Mouse (Mus musculus): ENCODE results near the gene Gm5737.

The Gm5737 gene

DNA sequence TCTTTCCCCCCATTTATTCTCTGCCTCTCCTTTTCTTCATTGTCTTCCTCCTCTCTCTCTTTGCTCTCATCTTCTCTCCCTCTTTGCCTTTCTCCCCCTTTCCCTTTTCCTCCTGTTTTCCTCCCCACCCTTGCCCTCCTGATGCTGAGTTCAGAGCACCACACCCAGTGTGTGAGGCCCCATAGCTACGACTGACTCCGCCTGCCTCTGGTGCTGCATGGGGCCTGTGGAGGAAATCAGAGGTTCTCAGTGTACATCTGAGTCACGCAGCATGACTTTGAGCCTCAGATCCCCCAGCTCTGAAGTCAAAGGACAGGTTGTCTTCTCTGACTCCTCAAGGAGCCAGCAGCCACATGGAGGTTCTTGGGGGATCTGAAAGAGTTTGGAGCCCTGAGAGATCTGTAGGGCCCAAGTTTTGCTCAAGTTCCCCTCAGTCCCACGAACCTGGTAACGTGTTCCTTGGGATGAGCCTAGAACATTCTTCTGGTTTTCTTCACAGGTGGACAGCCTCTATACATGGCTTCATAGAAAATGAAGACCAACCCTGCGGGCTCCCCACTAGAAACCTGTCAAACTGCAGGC is at the start of gene Gm5737:
Gm5737 (plus strand) TSS at position 532 of the 582 bp plus-strand sequence.
- Histone ChIP-seq H3K4me1 (replicated peaks; ENCODE audit: low read depth, low read length) (no peaks in the 10 kb centered on the region), H3K36me3 (ENCODE audit: insufficient read depth, low read length) (no peaks in the 10 kb centered on the region), H3K4me3 (replicated peaks; ENCODE audit: low read length) (no peak within 1 kb of the TSS), H3K27me3 (ENCODE audit: insufficient read depth, low read length) (peaks cover 39% of the 10 kb centered on the region), H3K9me3 (ENCODE audit: low read length) (no peaks in the 10 kb centered on the region)
- no peak for TF ChIP-seq POU5F1 (IDR thresholded peaks at IDR 0.05; ENCODE audit: borderline replicate concordance, low read length)
- no peak for TF ChIP-seq NANOG (IDR thresholded peaks at IDR 0.05; ENCODE audit: borderline replicate concordance, low read length)
- TF ChIP-seq CTCF (conservative IDR thresholded peaks at IDR 0.05; ENCODE audit: low read length): no peak

DNA sequence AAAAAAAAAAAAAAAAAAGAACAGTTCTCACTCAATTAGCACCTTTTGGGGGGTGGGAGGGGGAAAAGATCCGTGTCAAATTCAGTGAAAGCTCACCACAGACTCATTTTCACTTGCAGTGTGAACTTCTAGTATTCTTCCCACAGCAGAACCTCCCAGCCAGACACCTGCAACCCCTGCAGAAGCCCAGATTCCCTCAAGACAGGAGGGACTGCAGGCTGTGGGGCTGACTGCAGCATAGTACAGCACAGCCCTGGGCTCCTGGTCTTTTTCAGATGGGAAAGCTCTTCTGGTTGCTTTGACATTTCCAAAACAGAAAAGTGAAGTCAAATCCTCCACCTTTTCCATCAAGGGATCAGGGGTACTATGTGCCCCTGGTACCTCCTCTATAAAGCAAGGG is 44.8 kb upstream of the Gm5737 start:
- H3K27me3 ChIP-seq (ENCODE audit: insufficient read depth, low read length): peaks cover 6% of the 10 kb centered on the region; the same call in 1 of the 2 replicates
- H3K4me1 ChIP-seq (replicated peaks; ENCODE audit: low read depth, low read length): no peaks in the 10 kb centered on the region
- H3K4me3 ChIP-seq (replicated peaks; ENCODE audit: low read length): no peak overlapping the region
- no peaks in the 10 kb centered on the region for H3K36me3 ChIP-seq (ENCODE audit: insufficient read depth, low read length)
- TF ChIP-seq CTCF (conservative IDR thresholded peaks at IDR 0.05; ENCODE audit: low read length) (no peak), POU5F1 (IDR thresholded peaks at IDR 0.05; ENCODE audit: borderline replicate concordance, low read length) (no peak)
- H3K9me3 ChIP-seq (ENCODE audit: low read length): peaks cover 3% of the 10 kb centered on the region; the same call in 1 of the 2 replicates

DNA sequence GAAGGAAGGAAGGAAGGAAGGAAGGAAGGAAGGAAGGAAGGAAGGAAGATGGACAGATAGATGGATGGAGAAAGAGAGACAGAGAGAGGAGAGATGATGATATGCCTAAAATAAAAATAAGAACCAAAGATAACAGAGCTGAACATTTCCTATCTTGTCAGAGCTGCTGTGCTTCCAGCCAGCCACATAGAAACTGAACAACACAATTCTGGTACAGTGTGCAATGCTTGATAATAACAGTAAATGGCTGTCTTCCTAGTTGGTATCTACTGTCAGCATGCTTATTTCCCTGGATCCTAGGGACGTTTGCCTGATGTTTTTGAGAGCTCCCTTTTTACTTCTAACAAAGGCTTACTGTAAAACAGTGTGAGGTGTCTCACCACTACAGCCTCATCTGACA is 40.8 kb upstream of the Gm5737 start:
- H3K4me3 ChIP-seq (replicated peaks; ENCODE audit: low read length): no peak overlapping the region
- H3K36me3 ChIP-seq (ENCODE audit: insufficient read depth, low read length): no peaks in the 10 kb centered on the region
- H3K9me3 ChIP-seq (ENCODE audit: low read length): peaks cover 3% of the 10 kb centered on the region; the same call in 1 of the 2 replicates
- no peaks in the 10 kb centered on the region for H3K4me1 ChIP-seq (replicated peaks; ENCODE audit: low read depth, low read length)
- peaks cover 6% of the 10 kb centered on the region; the same call in 1 of the 2 replicates for H3K27me3 ChIP-seq (ENCODE audit: insufficient read depth, low read length)
- TF ChIP-seq NANOG (IDR thresholded peaks at IDR 0.05; ENCODE audit: borderline replicate concordance, low read length): no peak
- no peak for TF ChIP-seq POU5F1 (IDR thresholded peaks at IDR 0.05; ENCODE audit: borderline replicate concordance, low read length)
- no peak for TF ChIP-seq CTCF (conservative IDR thresholded peaks at IDR 0.05; ENCODE audit: low read length)

DNA sequence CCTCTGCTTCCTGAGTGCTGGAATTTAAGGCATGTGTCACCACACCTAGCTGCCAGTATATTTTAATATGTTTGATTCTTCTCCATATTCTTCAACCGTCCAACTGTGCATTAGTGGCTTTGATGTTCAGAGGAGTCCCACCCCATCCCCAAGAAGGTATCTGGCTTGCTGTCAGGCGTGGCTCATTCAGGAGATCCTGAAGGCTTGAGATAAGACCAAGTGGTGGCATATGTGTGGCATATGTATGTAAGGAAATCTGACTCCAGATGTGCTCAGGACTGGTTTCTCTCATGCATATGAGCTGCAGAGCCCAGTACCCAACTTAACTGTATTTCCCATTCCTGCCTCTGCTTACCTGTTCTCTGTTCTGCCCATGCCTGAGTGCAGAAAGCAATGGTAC is 34.2 kb upstream of the Gm5737 start:
- Histone ChIP-seq H3K4me1 (replicated peaks; ENCODE audit: low read depth, low read length) (no peaks in the 10 kb centered on the region), H3K9me3 (ENCODE audit: low read length) (no peaks in the 10 kb centered on the region), H3K36me3 (ENCODE audit: insufficient read depth, low read length) (no peaks in the 10 kb centered on the region), H3K27me3 (ENCODE audit: insufficient read depth, low read length) (peaks cover 5% of the 10 kb centered on the region; the same call in 1 of the 2 replicates), H3K4me3 (replicated peaks; ENCODE audit: low read length) (no peak overlapping the region)
- TF ChIP-seq CTCF (conservative IDR thresholded peaks at IDR 0.05; ENCODE audit: low read length): no peak
- TF ChIP-seq POU5F1 (IDR thresholded peaks at IDR 0.05; ENCODE audit: borderline replicate concordance, low read length): no peak
- TF ChIP-seq NANOG (IDR thresholded peaks at IDR 0.05; ENCODE audit: borderline replicate concordance, low read length): no peak

DNA sequence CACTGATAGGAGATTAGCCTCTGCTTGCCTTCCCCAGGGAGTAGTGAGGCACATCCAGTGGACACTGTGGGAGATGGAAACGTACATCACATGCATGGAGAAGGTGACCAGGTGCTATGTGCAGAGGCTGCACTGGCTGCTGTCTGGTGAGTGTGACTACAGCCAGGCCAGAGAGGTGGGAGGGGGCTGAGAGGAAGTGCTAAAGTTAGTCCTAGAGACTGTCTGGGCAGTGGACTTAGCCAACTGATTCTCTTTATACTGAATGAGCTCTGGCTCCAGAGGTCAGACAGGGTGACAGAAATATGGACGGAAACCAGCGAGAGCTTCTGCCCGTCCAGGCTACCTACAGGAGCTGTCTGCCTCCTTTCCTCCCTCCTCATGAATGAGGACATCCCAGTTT is 16.6 kb upstream of the Gm5737 start:
- no peaks in the 10 kb centered on the region for H3K4me1 ChIP-seq (replicated peaks; ENCODE audit: low read depth, low read length)
- H3K36me3 ChIP-seq (ENCODE audit: insufficient read depth, low read length): no peaks in the 10 kb centered on the region
- H3K9me3 ChIP-seq (ENCODE audit: low read length): peaks cover 10% of the 10 kb centered on the region
- H3K27me3 ChIP-seq (ENCODE audit: insufficient read depth, low read length): 0 out of 2 replicates have a peak, but pooled peaks cover 6% of the 10 kb centered on the region
- H3K4me3 ChIP-seq (replicated peaks; ENCODE audit: low read length): no peak overlapping the region
- no peak for TF ChIP-seq CTCF (conservative IDR thresholded peaks at IDR 0.05; ENCODE audit: low read length)
- no peak for TF ChIP-seq POU5F1 (IDR thresholded peaks at IDR 0.05; ENCODE audit: borderline replicate concordance, low read length)
- no peak for TF ChIP-seq NANOG (IDR thresholded peaks at IDR 0.05; ENCODE audit: borderline replicate concordance, low read length)

DNA sequence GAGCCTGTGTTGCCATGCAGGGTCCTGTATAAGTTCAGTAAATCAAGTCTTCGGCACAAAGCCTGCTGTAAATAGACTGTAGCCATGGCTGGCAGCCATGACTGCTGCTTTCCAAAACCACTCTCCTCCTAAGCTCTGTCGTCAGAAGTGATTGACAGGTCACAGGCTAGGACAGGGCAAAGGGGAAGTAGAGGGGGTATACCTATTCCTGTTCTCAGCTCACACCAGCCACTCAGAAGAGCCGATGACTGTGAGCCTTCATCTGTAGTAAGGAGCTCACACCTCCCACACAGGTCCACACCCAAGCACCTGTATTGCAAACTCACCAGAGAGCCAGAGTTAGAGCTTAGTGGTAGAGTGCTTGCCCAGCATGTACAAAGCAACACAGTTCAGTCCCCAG is 15.8 kb upstream of the Gm5737 start:
- Histone ChIP-seq H3K4me3 (replicated peaks; ENCODE audit: low read length) (no peak overlapping the region), H3K27me3 (ENCODE audit: insufficient read depth, low read length) (0 out of 2 replicates have a peak, but pooled peaks cover 6% of the 10 kb centered on the region), H3K4me1 (replicated peaks; ENCODE audit: low read depth, low read length) (no peaks in the 10 kb centered on the region), H3K36me3 (ENCODE audit: insufficient read depth, low read length) (no peaks in the 10 kb centered on the region), H3K9me3 (ENCODE audit: low read length) (peaks cover 10% of the 10 kb centered on the region)
- TF ChIP-seq POU5F1 (IDR thresholded peaks at IDR 0.05; ENCODE audit: borderline replicate concordance, low read length): no peak
- TF ChIP-seq NANOG (IDR thresholded peaks at IDR 0.05; ENCODE audit: borderline replicate concordance, low read length): no peak
- TF ChIP-seq CTCF (conservative IDR thresholded peaks at IDR 0.05; ENCODE audit: low read length): no peak

DNA sequence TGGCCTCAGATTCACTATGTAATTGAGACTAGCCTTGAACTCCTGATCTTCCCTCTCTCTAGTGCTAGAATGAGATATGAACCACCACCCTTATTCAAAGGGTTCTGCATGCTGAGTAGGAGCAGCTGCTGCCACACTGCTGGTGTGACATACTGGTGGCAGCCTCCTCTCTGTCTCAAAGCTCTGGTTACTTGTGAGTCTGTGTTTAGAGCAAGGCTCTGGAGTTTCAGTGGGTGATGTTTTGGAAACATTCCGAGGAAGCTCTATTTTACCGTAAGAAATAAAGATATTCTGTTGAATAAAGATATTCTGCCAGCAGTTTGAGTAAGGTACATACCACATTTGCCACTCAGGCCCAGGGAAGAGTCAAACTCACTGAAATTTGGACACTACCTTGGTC is 8.9 kb upstream of the Gm5737 start:
- no peaks in the 10 kb centered on the region for H3K4me1 ChIP-seq (replicated peaks; ENCODE audit: low read depth, low read length)
- H3K27me3 ChIP-seq (ENCODE audit: insufficient read depth, low read length): peaks cover 5% of the 10 kb centered on the region; the same call in 1 of the 2 replicates
- H3K9me3 ChIP-seq (ENCODE audit: low read length): peaks cover 2% of the 10 kb centered on the region; the same call in 1 of the 2 replicates
- H3K4me3 ChIP-seq (replicated peaks; ENCODE audit: low read length): no peak overlapping the region
- no peak for TF ChIP-seq NANOG (IDR thresholded peaks at IDR 0.05; ENCODE audit: borderline replicate concordance, low read length)
- no peaks in the 10 kb centered on the region for H3K36me3 ChIP-seq (ENCODE audit: insufficient read depth, low read length)

DNA sequence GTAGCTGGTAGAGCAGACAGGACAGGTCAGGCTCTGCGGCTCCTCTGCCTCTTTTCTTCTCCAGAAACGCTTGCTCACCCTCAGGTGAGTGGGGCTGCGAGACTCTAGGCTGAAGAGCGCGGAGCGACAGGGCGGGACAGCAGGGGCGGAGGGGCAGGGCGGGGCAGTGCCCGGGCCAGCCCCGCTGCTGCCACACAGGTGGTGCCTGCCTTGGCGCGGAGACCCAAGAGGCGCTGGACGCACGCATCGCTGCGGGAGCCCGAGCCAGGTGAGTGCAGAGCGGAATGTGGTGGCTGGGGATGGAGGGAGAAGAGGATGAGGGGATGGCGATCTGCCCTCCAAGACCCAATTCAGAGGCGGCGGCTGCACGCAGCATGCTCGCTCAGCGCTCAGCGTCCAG is 2.5 kb upstream of the Gm5737 start:
- H3K9me3 ChIP-seq (ENCODE audit: low read length): no peaks in the 10 kb centered on the region
- no peaks in the 10 kb centered on the region for H3K36me3 ChIP-seq (ENCODE audit: insufficient read depth, low read length)
- peak overlapping the region; percentile 79 for H3K4me3 ChIP-seq (replicated peaks; ENCODE audit: low read length)
- no peak for TF ChIP-seq POU5F1 (IDR thresholded peaks at IDR 0.05; ENCODE audit: borderline replicate concordance, low read length)
- no peak for TF ChIP-seq NANOG (IDR thresholded peaks at IDR 0.05; ENCODE audit: borderline replicate concordance, low read length)
- no peak for TF ChIP-seq CTCF (conservative IDR thresholded peaks at IDR 0.05; ENCODE audit: low read length)
- no peaks in the 10 kb centered on the region for H3K4me1 ChIP-seq (replicated peaks; ENCODE audit: low read depth, low read length)
- peaks cover 39% of the 10 kb centered on the region for H3K27me3 ChIP-seq (ENCODE audit: insufficient read depth, low read length)

DNA sequence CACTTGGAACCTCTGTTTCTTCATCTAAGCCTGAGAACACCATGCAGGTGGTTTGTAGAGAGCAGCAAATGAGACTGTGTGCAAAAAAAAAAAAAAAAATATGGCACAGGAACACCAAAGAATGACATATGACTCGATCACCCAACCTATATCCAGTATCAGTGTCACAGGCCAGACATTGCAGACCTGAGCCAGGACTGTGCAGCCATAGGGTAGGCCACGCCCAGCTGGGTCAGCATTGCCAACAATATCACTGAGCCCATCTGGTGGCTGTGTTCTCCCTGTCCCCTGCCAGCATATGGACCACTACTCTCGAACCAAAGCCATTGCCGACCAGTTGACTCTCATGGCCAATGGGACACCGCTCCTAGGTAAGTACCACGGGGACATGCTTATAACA is 5.4 kb downstream of the Gm5737 start:
- Histone ChIP-seq H3K4me1 (replicated peaks; ENCODE audit: low read depth, low read length) (no peaks in the 10 kb centered on the region), H3K36me3 (ENCODE audit: insufficient read depth, low read length) (no peaks in the 10 kb centered on the region), H3K27me3 (ENCODE audit: insufficient read depth, low read length) (peaks cover 15% of the 10 kb centered on the region), H3K9me3 (ENCODE audit: low read length) (no peaks in the 10 kb centered on the region), H3K4me3 (replicated peaks; ENCODE audit: low read length) (no peak overlapping the region)
- no peak for TF ChIP-seq POU5F1 (IDR thresholded peaks at IDR 0.05; ENCODE audit: borderline replicate concordance, low read length)
- TF ChIP-seq NANOG (IDR thresholded peaks at IDR 0.05; ENCODE audit: borderline replicate concordance, low read length): no peak
- no peak for TF ChIP-seq CTCF (conservative IDR thresholded peaks at IDR 0.05; ENCODE audit: low read length)
